Mouse (Mus musculus) heart, embryonic 15.5 days (tissue): Measurements from ENCODE around the gene Klf15. TPM values are rescaled to one million over a fixed set of nuclear protein-coding genes. Genes with fewer than 3 reads are reported as not detected.

ENCODE experiments used
- ATAC-seq: fragments of 200-750 bp; cut with Nextera tagmentation; replicated peaks from 2 replicates; pipeline ENCODE4 v1.8.0; 2017; ENCODE audit warnings: low read depth, moderate TSS enrichment; ENCODE audit not compliant: insufficient number of reproducible peaks, insufficient read depth, low FRiP score
- H3K27ac ChIP-seq: fragments of 300-500 bp; sonication (generic); 2 replicates; pipeline ENCODE4 v1.5.1; 2015; ENCODE audit warnings: mild to moderate bottlenecking, inconsistent platforms
- H3K27me3 ChIP-seq: fragments of 300-500 bp; sonication (generic); 2 replicates; pipeline ENCODE4 v1.6.1; 2015; ENCODE audit warnings: inconsistent platforms
- H3K36me3 ChIP-seq: fragments of 300-500 bp; sonication (generic); 2 replicates; pipeline ENCODE4 v1.6.1; 2015; ENCODE audit warnings: mild to moderate bottlenecking, inconsistent platforms
- H3K4me1 ChIP-seq: fragments of 300-500 bp; sonication (generic); replicated peaks from 2 replicates; pipeline ENCODE4 v1.6.1; 2015; ENCODE audit warnings: inconsistent platforms
- H3K4me2 ChIP-seq: fragments of 300-500 bp; sonication (generic); 2 replicates; pipeline ENCODE4 v1.6.1; 2015; ENCODE audit warnings: inconsistent platforms, mild to moderate bottlenecking, moderate library complexity
- H3K4me3 ChIP-seq: fragments of 300-500 bp; sonication (generic); 2 replicates; pipeline ENCODE4 v1.5.1; 2015; ENCODE audit warnings: mild to moderate bottlenecking, inconsistent platforms
- H3K9ac ChIP-seq: fragments of 300-500 bp; sonication (generic); 2 replicates; pipeline ENCODE4 v1.6.1; 2015; ENCODE audit warnings: mild to moderate bottlenecking, inconsistent platforms
- H3K9me3 ChIP-seq: fragments of 300-500 bp; sonication (generic); replicated peaks from 2 replicates; pipeline ENCODE4 v1.6.1; 2016; ENCODE audit warnings: inconsistent platforms
- WGBS: fragments of 180-500 bp; shearing (Covaris S2); methylation state at CpG from one replicate; pipeline ENCODE4 v1.1.7; 2015; ENCODE audit warnings: mixed read lengths; 5-methylcytosine and 5-hydroxymethylcytosine counted together
- polyA plus RNA-seq: library from polyadenylated mRNA; unstranded; fragments of >200 nt; fragmentation: Nextera tagmentation; extraction: Ambion mirVana; gene quantifications from 2 replicates; pipeline ENCODE4 v1.2.1, GENCODE M21; 2015

Gene Klf15
- 22.5 and 22.8 TPM in 2 replicates for polyA plus RNA-seq

- H3K27ac ChIP-seq, result peak within 1 kb of the TSS; percentile 91
- H3K36me3 ChIP-seq, result peaks cover 9% of the 10 kb centered on the region; the same call in 1 of the 2 replicates
- H3K27me3 ChIP-seq, result peaks cover 26% of the 10 kb centered on the region
- under 1% methylated on average over 61 of the region's 70 CpGs for WGBS
- H3K9me3 ChIP-seq, result no peaks in the 10 kb centered on the region
- H3K4me1 ChIP-seq, result peaks cover 27% of the 10 kb centered on the region
- peak within 1 kb of the TSS; percentile 98 for H3K4me2 ChIP-seq
- H3K4me3 ChIP-seq, result peak within 1 kb of the TSS; percentile 83
- H3K9ac ChIP-seq, result peak within 1 kb of the TSS; percentile 91
- ATAC-seq, result peak; percentile 54
These were observed at the start of gene Klf15 for GRCm38 (mm10) chr6:90462181-90462706. TSS of gene Klf15 (plus strand) at chr6:90462576.

- H3K27ac ChIP-seq, result no peak overlapping the region
- H3K4me2 ChIP-seq, result peak overlapping the region; percentile 57
- no peak overlapping the region for H3K9ac ChIP-seq
- no peaks in the 10 kb centered on the region for H3K36me3 ChIP-seq
- 8% methylated on average over 14 of the region's 14 CpGs for WGBS
- H3K4me3 ChIP-seq, result peak overlapping the region; percentile 29
- peaks cover 14% of the 10 kb centered on the region for H3K27me3 ChIP-seq
- peaks cover 7% of the 10 kb centered on the region; the same call in 1 of the 2 replicates for H3K4me1 ChIP-seq
- peak; percentile 85 for ATAC-seq
- no peaks in the 10 kb centered on the region for H3K9me3 ChIP-seq
These were observed 39.8 kb upstream of the Klf15 start for GRCm38 (mm10) chr6:90422565-90422964.

- H3K27me3 ChIP-seq, result peaks cover 18% of the 10 kb centered on the region
- H3K36me3 ChIP-seq, result no peaks in the 10 kb centered on the region
- peaks cover 20% of the 10 kb centered on the region for H3K4me1 ChIP-seq
- no peak overlapping the region for H3K4me2 ChIP-seq
- no peaks in the 10 kb centered on the region for H3K9me3 ChIP-seq
- no peak overlapping the region for H3K9ac ChIP-seq
- H3K4me3 ChIP-seq, result no peak overlapping the region
- ATAC-seq, result no peak
- H3K27ac ChIP-seq, result no peak overlapping the region
- 84% methylated on average over 3 of the region's 3 CpGs for WGBS
These were observed 37.0 kb upstream of the Klf15 start for GRCm38 (mm10) chr6:90425361-90425760.

GRCm38 (mm10) chr6:90426003-90426402, 36.4 kb upstream of the Klf15 start:
- Histone ChIP-seq H3K4me1 (peaks cover 20% of the 10 kb centered on the region), H3K27me3 (peaks cover 18% of the 10 kb centered on the region), H3K4me2 (no peak overlapping the region), H3K4me3 (no peak overlapping the region), H3K9ac (no peak overlapping the region), H3K27ac (no peak overlapping the region), H3K9me3 (no peaks in the 10 kb centered on the region), H3K36me3 (no peaks in the 10 kb centered on the region)
- 80% methylated on average over 4 of the region's 4 CpGs for whole genome bisulfite sequencing
- no peak for ATAC-seq

GRCm38 (mm10) chr6:90428380-90428974, 33.9 kb upstream of the Klf15 start, which contains the start of gene Cfap100:
TSS of gene Cfap100 (minus strand) at chr6:90428797.
- Histone ChIP-seq H3K4me3 (peak within 1 kb of the TSS; percentile 51), H3K27me3 (peaks cover 18% of the 10 kb centered on the region), H3K36me3 (no peaks in the 10 kb centered on the region), H3K4me2 (peak within 1 kb of the TSS; percentile 87), H3K9ac (peak within 1 kb of the TSS; percentile 56), H3K9me3 (no peaks in the 10 kb centered on the region), H3K4me1 (peaks cover 13% of the 10 kb centered on the region), H3K27ac (no peak within 1 kb of the TSS)
- peak; percentile 79 for ATAC-seq
- under 1% methylated on average over 31 of the region's 31 CpGs for WGBS

GRCm38 (mm10) chr6:90429911-90430310, 32.5 kb upstream of the Klf15 start:
- peaks cover 13% of the 10 kb centered on the region for H3K4me1 ChIP-seq
- no peak for ATAC-seq
- no peak overlapping the region for H3K4me3 ChIP-seq
- no peak overlapping the region for H3K9ac ChIP-seq
- no peak overlapping the region for H3K27ac ChIP-seq
- H3K36me3 ChIP-seq, result no peaks in the 10 kb centered on the region
- H3K9me3 ChIP-seq, result no peaks in the 10 kb centered on the region
- peaks cover 18% of the 10 kb centered on the region for H3K27me3 ChIP-seq
- H3K4me2 ChIP-seq, result no peak overlapping the region
- 74% methylated on average over 14 of the region's 14 CpGs for WGBS

- Histone ChIP-seq H3K27ac (no peak overlapping the region), H3K36me3 (no peaks in the 10 kb centered on the region), H3K9me3 (no peaks in the 10 kb centered on the region), H3K9ac (no peak overlapping the region), H3K4me3 (no peak overlapping the region), H3K27me3 (peaks cover 19% of the 10 kb centered on the region), H3K4me2 (no peak overlapping the region), H3K4me1 (peaks cover 13% of the 10 kb centered on the region)
- WGBS, result 81% methylated on average over 2 of the region's 2 CpGs
- no peak for ATAC-seq
These were observed 30.9 kb upstream of the Klf15 start for GRCm38 (mm10) chr6:90431487-90431886.

- H3K4me1 ChIP-seq, result no peaks in the 10 kb centered on the region
- H3K9me3 ChIP-seq, result no peaks in the 10 kb centered on the region
- no peak overlapping the region for H3K4me2 ChIP-seq
- ATAC-seq, result no peak
- H3K27ac ChIP-seq, result no peak overlapping the region
- no peaks in the 10 kb centered on the region for H3K36me3 ChIP-seq
- H3K27me3 ChIP-seq, result peaks cover 5% of the 10 kb centered on the region; the same call in 1 of the 2 replicates
- WGBS, result 65% methylated on average over 3 of the region's 3 CpGs
- H3K9ac ChIP-seq, result no peak overlapping the region
- H3K4me3 ChIP-seq, result no peak overlapping the region
These were observed 27.7 kb upstream of the Klf15 start for GRCm38 (mm10) chr6:90434687-90435086.

GRCm38 (mm10) chr6:90435195-90435618, 27.2 kb upstream of the Klf15 start:
- Histone ChIP-seq H3K27ac (no peak overlapping the region), H3K9me3 (no peaks in the 10 kb centered on the region), H3K4me1 (no peaks in the 10 kb centered on the region), H3K4me3 (no peak overlapping the region), H3K36me3 (no peaks in the 10 kb centered on the region), H3K4me2 (no peak overlapping the region), H3K27me3 (0 out of 2 replicates have a peak, but pooled peaks cover 5% of the 10 kb centered on the region), H3K9ac (no peak overlapping the region)
- 18% methylated on average over 11 of the region's 11 CpGs for WGBS
- peak; percentile 55; the same call in 1 of the 2 replicates for ATAC-seq

- Histone ChIP-seq H3K4me2 (no peak overlapping the region), H3K27me3 (0 out of 2 replicates have a peak, but pooled peaks cover 5% of the 10 kb centered on the region), H3K4me1 (no peaks in the 10 kb centered on the region), H3K4me3 (no peak overlapping the region), H3K36me3 (no peaks in the 10 kb centered on the region), H3K9me3 (no peaks in the 10 kb centered on the region), H3K9ac (no peak overlapping the region), H3K27ac (no peak overlapping the region)
- ATAC-seq, result no peak
- 82% methylated on average over 10 of the region's 10 CpGs for WGBS
These were observed 26.0 kb upstream of the Klf15 start for GRCm38 (mm10) chr6:90436192-90436907.

- ATAC-seq, result no peak
- no peak overlapping the region for H3K9ac ChIP-seq
- 0 out of 2 replicates have a peak, but pooled peaks cover 5% of the 10 kb centered on the region for H3K27me3 ChIP-seq
- WGBS, result 85% methylated on average over 3 of the region's 3 CpGs
- no peaks in the 10 kb centered on the region for H3K4me1 ChIP-seq
- no peak overlapping the region for H3K4me3 ChIP-seq
- no peaks in the 10 kb centered on the region for H3K9me3 ChIP-seq
- no peak overlapping the region for H3K4me2 ChIP-seq
- no peaks in the 10 kb centered on the region for H3K36me3 ChIP-seq
- H3K27ac ChIP-seq, result no peak overlapping the region
These were observed 25.3 kb upstream of the Klf15 start for GRCm38 (mm10) chr6:90437041-90437440.
